ENCODE assay signal across 15 mouse cellular contexts in genomic region chr7:64509911-64510310, GRCm38 (mm10). TPM values are rescaled to one million over a fixed set of nuclear protein-coding genes. Genes with fewer than 3 reads are reported as not detected.
DNase-seq lines count a peak whose midpoint lies in the region; ATAC-seq and TF ChIP-seq lines count a peak whose summit lies in the region.
"Had no signal": no experiment of that assay in that cellular context is flagged by ENCODE, and none has a peak within 500 bp of the region (broad histone marks: within the 10 kb centered on the region; RNA-seq: fewer than 3 reads in every experiment).

No protein-coding gene starts in this region.

- H3K4me1 ChIP-seq in midbrain, embryonic 13.5 days (replicated peaks), result peaks cover 65% of the 10 kb centered on the region
- H3K4me1 ChIP-seq in midbrain, embryonic 16.5 days (ENCODE audit: control insufficient read depth, insufficient read depth, low read length), result peaks cover 38% of the 10 kb centered on the region
- no peaks in the 10 kb centered on the region for H3K4me1 ChIP-seq in kidney, adult 2 months (ENCODE audit: control insufficient read depth, insufficient read depth, low read length)
- H3K4me1 ChIP-seq: limb, embryonic 12.5 days had no signal

- no peak overlapping the region for H3K4me2 ChIP-seq in midbrain, embryonic 13.5 days (replicated peaks)
- H3K4me2 ChIP-seq in midbrain, embryonic 16.5 days (ENCODE audit: low read length), result no peak overlapping the region
- H3K4me2 ChIP-seq: limb, embryonic 12.5 days had no signal

- H3K27ac ChIP-seq in midbrain, embryonic 13.5 days, result no peak overlapping the region
- H3K27ac ChIP-seq in midbrain, embryonic 16.5 days (ENCODE audit: low read length), result no peak overlapping the region
- H3K27ac ChIP-seq in kidney, adult 2 months (ENCODE audit: insufficient read depth, low read depth, low read length), result no peak overlapping the region
- H3K27ac ChIP-seq: limb, embryonic 12.5 days had no signal

- H3K9me3 ChIP-seq in midbrain, embryonic 13.5 days, result no peaks in the 10 kb centered on the region
- no peaks in the 10 kb centered on the region for H3K9me3 ChIP-seq in midbrain, embryonic 16.5 days (replicated peaks; ENCODE audit: control insufficient read depth, low read length, poor library complexity, severe bottlenecking)
- H3K9me3 ChIP-seq: limb, embryonic 12.5 days had no signal

- intact Hi-C loops in left cerebral cortex, postnatal 25 days (cut with DNase I), result no loop called here

- H3K36me3 ChIP-seq in midbrain, embryonic 13.5 days, result 0 out of 2 replicates have a peak, but pooled peaks cover 2% of the 10 kb centered on the region
- no peaks in the 10 kb centered on the region for H3K36me3 ChIP-seq in midbrain, embryonic 16.5 days (ENCODE audit: control insufficient read depth, insufficient read depth, low read length)
- H3K36me3 ChIP-seq in kidney, adult 2 months (ENCODE audit: control insufficient read depth, insufficient read depth, low read length), result no peaks in the 10 kb centered on the region
- H3K36me3 ChIP-seq: limb, embryonic 12.5 days had no signal

- no peak for TF ChIP-seq CTCF in kidney, adult 2 months (conservative IDR thresholded peaks at IDR 0.05; ENCODE audit: insufficient read depth, insufficient read length, low read depth, low read length)

- 62% methylated on average over 2 of the region's 2 CpGs for WGBS in midbrain, embryonic 13.5 days
- WGBS in midbrain, embryonic 16.5 days, result 68% methylated on average over 2 of the region's 2 CpGs
- 74% methylated on average over 2 of the region's 2 CpGs for WGBS in kidney, adult 2 months

- ATAC-seq in frontal cortex, adult (ENCODE audit: low TSS enrichment), result no peak
- ATAC-seq in midbrain, embryonic 13.5 days, result no peak
- ATAC-seq in midbrain, embryonic 16.5 days, result no peak
- ATAC-seq: intestine, postnatal 0 days; liver, postnatal 0 days had no signal

- TF ChIP-seq POLR2A in kidney, adult 2 months (IDR thresholded peaks at IDR 0.05; ENCODE audit: low read depth, low read length), result no peak

- DNase-seq in frontal cortex, postnatal 10 days (ENCODE audit: low spot score in 2 of 2), result peak; percentile 3 to 4
- peak; percentile 35 for DNase-seq in cerebellum, adult 8-10 months
- DNase-seq in left cerebral cortex, postnatal 25 days (ENCODE audit: low spot score in 2 of 2), result peak; percentile 1
- no peak for DNase-seq in kidney, adult 2 months
- DNase-seq in MN1 (ENCODE audit: low spot score), result no peak
- DNase-seq: adrenal gland, adult 2 months; liver, postnatal 0 days; right cerebral cortex, postnatal 14 days had no signal

- no peak overlapping the region for H3K4me3 ChIP-seq in midbrain, embryonic 13.5 days (replicated peaks)
- H3K4me3 ChIP-seq in midbrain, embryonic 16.5 days (ENCODE audit: low read depth, low read length), result no peak overlapping the region
- H3K4me3 ChIP-seq in kidney, adult 2 months (ENCODE audit: insufficient read depth, low read depth, low read length), result no peak overlapping the region
- H3K4me3 ChIP-seq: erythroblast, embryonic 14.5 days; limb, embryonic 12.5 days; myocyte had no signal

- peak overlapping the region; percentile 24; the same call in 1 of the 2 replicates for H3K9ac ChIP-seq in midbrain, embryonic 13.5 days (replicated peaks)
- no peak overlapping the region for H3K9ac ChIP-seq in midbrain, embryonic 16.5 days (ENCODE audit: low read depth, low read length)
- H3K9ac ChIP-seq: limb, embryonic 12.5 days; liver, postnatal 0 days had no signal

- H3K27me3 ChIP-seq in midbrain, embryonic 13.5 days, result no peaks in the 10 kb centered on the region
- H3K27me3 ChIP-seq in midbrain, embryonic 16.5 days (ENCODE audit: control insufficient read depth, insufficient read depth, low read depth, low read length), result no peaks in the 10 kb centered on the region
- no peaks in the 10 kb centered on the region for H3K27me3 ChIP-seq in kidney, adult 2 months (replicated peaks; ENCODE audit: control insufficient read depth, insufficient read depth, low read length)

RNA-seq across cellular contexts. Expression of gene Apba2, which starts 8.4 kb away (rescaled TPM):
- polyA plus RNA-seq in midbrain, embryonic 13.5 days (2015; fragmentation: Nextera tagmentation; extraction: Ambion mirVana), result 157 and 161 TPM in 2 replicates
- 204 and 208 TPM in 2 replicates for polyA plus RNA-seq in midbrain, embryonic 16.5 days (2015; fragmentation: Nextera tagmentation; extraction: Ambion mirVana)
- total RNA-seq in left cerebral cortex, postnatal 25 days (2021), result 100 to 1,000 TPM; 246 to 248 TPM
- 0.48 TPM in 2 replicates for polyA plus RNA-seq in kidney, adult 2 months (2012; rRNA removed)
- polyA plus RNA-seq: erythroblast, embryonic 14.5 days; liver, postnatal 0 days; myocyte had no signal

Comparison
In these comparisons a context has a peak if more than half of its experiments do, and no peak if none do; other contexts are left out.
1. DNase-seq: peak in frontal cortex, postnatal 10 days (2 of 2), cerebellum, adult 8-10 months (single experiment) and left cerebral cortex, postnatal 25 days (2 of 2); none in kidney, adult 2 months (single experiment) and MN1 (single experiment).
2. RNA of gene Apba2, which starts 8.4 kb away (polyA plus RNA-seq): 204 to 208 TPM in midbrain, embryonic 16.5 days and 157 to 161 TPM in midbrain, embryonic 13.5 days; 0.48 TPM in kidney, adult 2 months; every median in the first group is over 100 times any median in the second.